Mouse (Mus musculus) cerebellum, adult 2 months (tissue): Measurements from ENCODE around the gene Polr3gl.

ENCODE experiments used
- CTCF ChIP-seq: fragments of 200-500 bp; IDR thresholded peaks from 2 replicates; pipeline ENCODE4 v1.5.1; 2011; ENCODE audit warnings: low read depth, mild to moderate bottlenecking, control low read depth, low read length, moderate library complexity, borderline replicate concordance; ENCODE audit not compliant: insufficient read depth
- POLR2A ChIP-seq: fragments of 200-500 bp; IDR thresholded peaks from 2 replicates; pipeline ENCODE4 v1.6.1; 2011; ENCODE audit warnings: low read length, control low read depth, borderline replicate concordance; ENCODE audit not compliant: insufficient read depth

DNA sequence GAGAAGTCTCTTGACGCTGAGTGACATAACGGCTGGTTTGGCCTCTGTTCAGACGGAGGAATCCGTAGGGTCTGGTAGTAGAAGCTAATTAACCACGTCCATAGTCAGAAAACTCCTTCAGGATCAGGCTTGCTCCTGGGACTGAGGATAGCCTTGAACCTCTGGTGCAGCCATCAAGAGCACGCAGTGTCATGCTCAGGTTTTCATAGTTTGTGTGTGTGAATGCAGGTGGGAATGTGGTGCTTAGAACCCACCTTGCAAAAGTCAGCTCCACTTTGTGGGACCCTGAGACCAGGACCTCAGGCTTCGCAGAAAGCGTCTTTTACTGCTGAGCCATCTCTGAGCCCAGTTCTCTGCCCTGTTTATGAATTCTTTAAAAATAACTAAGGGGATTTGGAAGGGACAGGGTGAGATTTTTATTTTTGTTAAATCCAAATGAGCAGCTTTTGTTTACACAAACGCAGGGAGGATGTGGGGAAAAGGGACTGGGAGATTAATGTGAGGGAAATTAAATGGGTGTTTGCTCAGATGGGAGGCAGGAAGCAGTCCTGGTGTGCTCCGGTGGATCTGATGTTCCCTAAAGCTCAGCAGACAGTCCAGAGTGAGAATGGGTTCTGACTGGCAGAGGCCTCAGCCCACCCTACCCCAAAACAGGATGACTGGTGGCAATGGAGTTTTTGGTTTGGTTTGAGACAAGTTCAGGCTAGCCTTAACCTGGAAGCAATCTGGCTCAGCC lies 31.9 kb downstream of the Polr3gl start:
- TF ChIP-seq POLR2A (no peak), CTCF (no peak)
